Mouse (Mus musculus) gastrocnemius, adult 18-20 months (tissue): ENCODE data around the gene Mucl3. TPM values are rescaled to one million over a fixed set of nuclear protein-coding genes. Genes with fewer than 3 reads are reported as not detected.

ENCODE experiments used
- DNase-seq: peaks from one replicate; pipeline ENCODE4 v3.0.0; 2021; ENCODE audit warnings: low spot score
- long read RNA-seq, 2 experiments: library from polyadenylated mRNA; stranded (forward); transcript quantifications; one replicate each; pipeline ENCODE4 v2.0.0; 2021
- total RNA-seq, 2 experiments: library from RNA; stranded (reverse); gene quantifications; 2 replicates each; pipeline ENCODE4 v1.2.3; 2021

Gene Mucl3
- total RNA-seq = not detected
- long read RNA-seq, experiment 1 = 0 reads
- long read RNA-seq, experiment 2 = 0 reads

- no peak for DNase-seq
These were observed at the start of gene Mucl3 for GRCm38 (mm10) chr17:35643609-35644236. Gene Mucl3, minus strand, starts transcription at chr17:35643695.

GRCm38 (mm10) chr17:35692368-35692767 is 48.9 kb upstream of the Mucl3 start:
- no peak for DNase-seq

GRCm38 (mm10) chr17:35691811-35692210 is 48.3 kb upstream of the Mucl3 start:
- DNase-seq = no peak

- DNase-seq = no peak
These were observed 46.6 kb upstream of the Mucl3 start for GRCm38 (mm10) chr17:35689936-35690645.

GRCm38 (mm10) chr17:35688347-35689175 is 45.1 kb upstream of the Mucl3 start:
- no peak for DNase-seq

GRCm38 (mm10) chr17:35685061-35685460 is 41.6 kb upstream of the Mucl3 start:
- DNase-seq = no peak

GRCm38 (mm10) chr17:35681986-35682385 is 38.5 kb upstream of the Mucl3 start:
- DNase-seq = no peak

GRCm38 (mm10) chr17:35680591-35680990 is 37.1 kb upstream of the Mucl3 start:
- no peak for DNase-seq

- DNase-seq = peak; percentile 96
These were observed 30.0 kb upstream of the Mucl3 start, which contains the start of gene Gtf2h4 for GRCm38 (mm10) chr17:35673416-35674035. Gene Gtf2h4, minus strand, starts transcription at chr17:35673739.

- DNase-seq = no peak
These were observed 29.0 kb upstream of the Mucl3 start for GRCm38 (mm10) chr17:35672527-35672926.

- DNase-seq = no peak
These were observed 28.4 kb upstream of the Mucl3 start for GRCm38 (mm10) chr17:35671846-35672245.

GRCm38 (mm10) chr17:35669731-35670130 is 26.2 kb upstream of the Mucl3 start:
- no peak for DNase-seq

- DNase-seq = peak; percentile 95
These were observed 24.0 kb upstream of the Mucl3 start, which contains the start of gene Vars2 for GRCm38 (mm10) chr17:35667334-35668065. Gene Vars2, minus strand, starts transcription at chr17:35667592.

- DNase-seq = no peak
These were observed 23.4 kb upstream of the Mucl3 start for GRCm38 (mm10) chr17:35666851-35667256.

GRCm38 (mm10) chr17:35665957-35666515 is 22.5 kb upstream of the Mucl3 start:
- no peak for DNase-seq

- no peak for DNase-seq
These were observed 9.6 kb upstream of the Mucl3 start for GRCm38 (mm10) chr17:35653086-35653485.

GRCm38 (mm10) chr17:35649429-35649828 is 5.9 kb upstream of the Mucl3 start:
- no peak for DNase-seq

GRCm38 (mm10) chr17:35639352-35639751 is 4.1 kb downstream of the Mucl3 start:
- DNase-seq = no peak

GRCm38 (mm10) chr17:35638475-35639190 is 4.9 kb downstream of the Mucl3 start:
- peak; percentile 42 for DNase-seq

GRCm38 (mm10) chr17:35636363-35636762 is 7.1 kb downstream of the Mucl3 start:
- DNase-seq = peak; percentile 20
